Mouse (Mus musculus) lung, embryonic 16.5 days (tissue): Measurements from ENCODE around the gene Sept8. TPM values are rescaled to one million over a fixed set of nuclear protein-coding genes. Genes with fewer than 3 reads are reported as not detected.

ENCODE experiments used
- ATAC-seq: fragments of 200-750 bp; cut with Nextera tagmentation; 2 replicates; pipeline ENCODE4 v1.8.0; 2017; ENCODE audit warnings: low read depth, mild to moderate bottlenecking, moderate library complexity
- H3K27ac ChIP-seq: fragments of 300-500 bp; sonication (generic); 2 replicates; pipeline ENCODE4 v1.5.1; 2014; ENCODE audit warnings: mild to moderate bottlenecking, control low read depth, low read length
- H3K27me3 ChIP-seq: fragments of 300-500 bp; sonication (generic); 2 replicates; pipeline ENCODE4 v1.6.1; 2014; ENCODE audit warnings: low read depth, low read length, mixed read lengths; ENCODE audit not compliant: control insufficient read depth, insufficient read depth
- H3K36me3 ChIP-seq: fragments of 300-500 bp; sonication (generic); 2 replicates; pipeline ENCODE4 v1.6.1; 2014; ENCODE audit warnings: low read length; ENCODE audit not compliant: control insufficient read depth, insufficient read depth
- H3K4me1 ChIP-seq: fragments of 300-500 bp; sonication (generic); replicated peaks from 2 replicates; pipeline ENCODE4 v1.6.1; 2014; ENCODE audit warnings: low read length, mixed read lengths; ENCODE audit not compliant: control insufficient read depth, insufficient read depth
- H3K4me2 ChIP-seq: fragments of 300-500 bp; sonication (generic); 2 replicates; pipeline ENCODE4 v1.6.1; 2014; ENCODE audit warnings: low read depth, low read length, control low read depth
- H3K4me3 ChIP-seq: fragments of 300-500 bp; sonication (generic); 2 replicates; pipeline ENCODE4 v1.5.1; 2014; ENCODE audit warnings: mild to moderate bottlenecking, low read length, control low read depth
- H3K9ac ChIP-seq: fragments of 300-500 bp; sonication (generic); 2 replicates; pipeline ENCODE4 v1.6.1; 2014; ENCODE audit warnings: low read length, control low read depth
- H3K9me3 ChIP-seq: fragments of 300-500 bp; sonication (generic); 2 replicates; pipeline ENCODE4 v1.6.1; 2016; ENCODE audit warnings: low read length; ENCODE audit not compliant: control insufficient read depth
- WGBS: fragments of 180-500 bp; shearing (Covaris S2); extraction: QIAGEN DNeasy Blood & Tissue Kit; methylation state at CpG from one replicate; pipeline ENCODE4 v1.1.7; 2014; 5-methylcytosine and 5-hydroxymethylcytosine counted together
- polyA plus RNA-seq: library from polyadenylated mRNA; unstranded; fragments of >200 nt; fragmentation: Nextera tagmentation; extraction: Ambion mirVana; gene quantifications from 2 replicates; pipeline ENCODE4 v1.2.1, GENCODE M21; 2015

Gene Sept8
- polyA plus RNA-seq, 1 experiment from 2014 or later, result 27.1 TPM

- H3K27me3 ChIP-seq, result no peaks in the 10 kb centered on the region
- 73% methylated on average over 7 of the region's 7 CpGs for WGBS
- H3K36me3 ChIP-seq, result no peaks in the 10 kb centered on the region
- H3K9ac ChIP-seq, result no peak overlapping the region
- peak overlapping the region; percentile 89 for H3K4me2 ChIP-seq
- no peak overlapping the region; the same call in 1 of the 2 replicates for H3K27ac ChIP-seq
- peaks cover 33% of the 10 kb centered on the region for H3K4me1 ChIP-seq
- no peak for ATAC-seq
- no peak overlapping the region for H3K4me3 ChIP-seq
- no peaks in the 10 kb centered on the region for H3K9me3 ChIP-seq
Observed at GRCm38 (mm10) chr11:53521821-53522131, 2.7 kb downstream of the Sept8 start.

- H3K4me2 ChIP-seq, result no peak overlapping the region
- H3K9ac ChIP-seq, result no peak overlapping the region
- no peak overlapping the region for H3K27ac ChIP-seq
- H3K27me3 ChIP-seq, result no peaks in the 10 kb centered on the region
- no peaks in the 10 kb centered on the region for H3K9me3 ChIP-seq
- no peak for ATAC-seq
- 89% methylated on average over 3 of the region's 3 CpGs for WGBS
- peaks cover 33% of the 10 kb centered on the region for H3K4me1 ChIP-seq
- no peaks in the 10 kb centered on the region for H3K36me3 ChIP-seq
- H3K4me3 ChIP-seq, result no peak overlapping the region
Observed at GRCm38 (mm10) chr11:53522362-53522761, 3.3 kb downstream of the Sept8 start.

DNA sequence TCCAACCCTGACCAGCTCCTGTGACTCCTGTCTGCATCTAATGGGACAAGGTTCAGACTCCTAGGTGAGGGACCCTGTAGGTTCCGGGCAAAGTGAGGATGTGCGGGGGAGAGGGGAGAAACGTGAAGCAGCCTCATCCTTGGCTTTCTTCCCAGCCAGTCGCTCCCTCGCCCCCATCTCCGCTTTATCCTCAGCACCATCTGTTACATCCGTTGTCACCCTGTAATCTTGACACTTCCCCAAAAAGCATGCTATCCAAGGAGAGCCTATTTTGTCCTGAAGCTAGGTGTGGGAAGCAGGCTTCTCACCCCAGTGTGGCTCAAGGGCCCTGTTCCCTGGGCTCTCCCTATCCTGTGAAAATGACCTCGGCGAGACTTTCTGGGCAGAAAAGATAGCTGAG lies 3.9 kb downstream of the Sept8 start:
- ATAC-seq, result no peak

GRCm38 (mm10) chr11:53523545-53524405 lies 4.7 kb downstream of the Sept8 start:
- ATAC-seq, result no peak
- no peak overlapping the region for H3K27ac ChIP-seq
- H3K27me3 ChIP-seq, result no peaks in the 10 kb centered on the region
- H3K4me3 ChIP-seq, result no peak overlapping the region
- peaks cover 38% of the 10 kb centered on the region for H3K4me1 ChIP-seq
- WGBS, result 79% methylated on average over 14 of the region's 14 CpGs
- no peaks in the 10 kb centered on the region for H3K36me3 ChIP-seq
- no peak overlapping the region for H3K4me2 ChIP-seq
- no peak overlapping the region for H3K9ac ChIP-seq
- H3K9me3 ChIP-seq, result no peaks in the 10 kb centered on the region

More for the DNA sequence above, 3.9 kb downstream of the Sept8 start:
- no peaks in the 10 kb centered on the region for H3K9me3 ChIP-seq
- no peak overlapping the region for H3K4me2 ChIP-seq
- H3K27ac ChIP-seq, result no peak overlapping the region
- WGBS, result 46% methylated on average over 8 of the region's 9 CpGs
- H3K36me3 ChIP-seq, result no peaks in the 10 kb centered on the region
- H3K4me1 ChIP-seq, result peaks cover 33% of the 10 kb centered on the region
- H3K9ac ChIP-seq, result no peak overlapping the region
- H3K27me3 ChIP-seq, result no peaks in the 10 kb centered on the region
- H3K4me3 ChIP-seq, result no peak overlapping the region

DNA sequence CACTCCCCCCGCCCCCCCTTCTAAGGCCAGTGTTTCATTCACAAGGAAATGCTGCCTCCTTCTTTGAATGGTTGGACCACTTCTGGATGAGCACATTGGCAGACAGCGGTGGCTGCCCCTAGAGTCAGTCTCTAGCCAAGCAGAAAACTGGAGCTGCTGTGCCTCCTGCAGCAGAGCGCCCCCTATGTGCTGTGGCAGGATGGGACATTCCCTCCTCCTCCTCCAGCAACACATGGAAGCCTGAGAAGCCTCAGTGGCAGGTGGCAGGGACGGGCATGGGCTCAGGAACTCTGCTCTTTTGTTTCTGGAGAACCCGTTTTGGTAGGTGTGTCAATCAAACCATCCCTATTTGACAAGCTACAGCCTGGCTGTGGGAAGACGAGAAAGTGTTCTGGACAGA lies 5.8 kb downstream of the Sept8 start:
- Histone ChIP-seq H3K4me1 (peaks cover 42% of the 10 kb centered on the region), H3K9me3 (no peaks in the 10 kb centered on the region), H3K27ac (no peak overlapping the region), H3K36me3 (no peaks in the 10 kb centered on the region), H3K9ac (no peak overlapping the region), H3K4me3 (no peak overlapping the region), H3K4me2 (no peak overlapping the region), H3K27me3 (no peaks in the 10 kb centered on the region)
- ATAC-seq, result no peak
- WGBS, result 70% methylated on average over 6 of the region's 6 CpGs

DNA sequence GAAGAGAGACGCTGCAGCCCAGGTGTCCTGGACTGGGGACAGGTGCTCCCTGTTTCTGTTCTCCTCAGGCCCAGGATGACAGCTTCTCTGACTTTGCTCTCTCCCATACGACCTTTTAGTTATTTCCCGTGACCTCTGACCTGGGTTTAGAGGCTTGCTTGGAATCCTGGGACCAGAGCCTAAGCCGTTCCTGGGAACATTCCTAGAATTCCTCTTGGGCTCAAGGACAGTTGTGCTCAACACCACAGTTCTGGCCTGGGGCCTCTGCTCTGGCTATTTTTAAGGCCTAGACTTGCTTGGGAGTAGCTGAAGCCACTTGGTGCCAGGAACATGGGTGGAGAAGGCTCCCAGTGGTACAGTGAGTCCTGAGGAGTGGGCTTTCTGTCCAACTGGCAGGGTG lies 6.4 kb downstream of the Sept8 start:
- Histone ChIP-seq H3K27me3 (no peaks in the 10 kb centered on the region), H3K27ac (no peak overlapping the region), H3K9ac (no peak overlapping the region), H3K4me1 (peaks cover 38% of the 10 kb centered on the region), H3K4me2 (no peak overlapping the region), H3K9me3 (no peaks in the 10 kb centered on the region), H3K4me3 (no peak overlapping the region), H3K36me3 (no peaks in the 10 kb centered on the region)
- 48% methylated on average over 4 of the region's 4 CpGs for WGBS
- 0 out of 2 replicates have a peak, but pooled peaks have one; percentile 2 for ATAC-seq

GRCm38 (mm10) chr11:53528397-53529252 lies 9.6 kb downstream of the Sept8 start:
- Histone ChIP-seq H3K36me3 (no peaks in the 10 kb centered on the region), H3K9me3 (no peaks in the 10 kb centered on the region), H3K4me1 (peaks cover 18% of the 10 kb centered on the region), H3K27ac (peak overlapping the region; percentile 34; the same call in 1 of the 2 replicates), H3K4me2 (no peak overlapping the region), H3K27me3 (no peaks in the 10 kb centered on the region), H3K9ac (no peak overlapping the region), H3K4me3 (no peak overlapping the region)
- 65% methylated on average over 9 of the region's 9 CpGs for WGBS
- ATAC-seq, result peak; percentile 52; the same call in 1 of the 2 replicates

DNA sequence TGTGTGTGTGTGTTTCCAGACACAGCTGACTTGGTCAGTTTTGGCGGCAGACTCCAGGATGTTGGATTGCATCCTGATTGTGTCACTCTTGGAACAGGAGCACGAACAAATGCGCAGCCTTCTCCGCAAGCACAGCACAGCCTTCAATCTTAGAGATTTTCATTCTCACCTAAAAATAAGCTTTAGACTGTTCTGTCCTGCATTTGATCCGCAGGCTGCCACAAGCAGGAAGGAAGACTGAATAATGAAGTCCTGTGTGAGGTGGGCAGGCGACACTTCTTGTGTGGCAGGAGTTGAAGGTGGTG lies 10.1 kb downstream of the Sept8 start:
- Histone ChIP-seq H3K9me3 (no peaks in the 10 kb centered on the region), H3K4me3 (no peak overlapping the region), H3K36me3 (no peaks in the 10 kb centered on the region), H3K27me3 (no peaks in the 10 kb centered on the region), H3K4me2 (no peak overlapping the region; the same call in 1 of the 2 replicates), H3K27ac (no peak overlapping the region), H3K9ac (no peak overlapping the region), H3K4me1 (peaks cover 18% of the 10 kb centered on the region)
- peak; percentile 73 for ATAC-seq
- 24% methylated on average over 6 of the region's 6 CpGs for WGBS

- Histone ChIP-seq H3K4me2 (no peak overlapping the region), H3K9ac (no peak overlapping the region), H3K4me1 (peaks cover 18% of the 10 kb centered on the region), H3K27ac (no peak overlapping the region), H3K36me3 (peaks cover 7% of the 10 kb centered on the region), H3K27me3 (no peaks in the 10 kb centered on the region), H3K9me3 (no peaks in the 10 kb centered on the region), H3K4me3 (no peak overlapping the region)
- 74% methylated on average over 9 of the region's 9 CpGs for WGBS
- ATAC-seq, result no peak
Observed at GRCm38 (mm10) chr11:53530001-53530400, 10.9 kb downstream of the Sept8 start.
